Mouse (Mus musculus) midbrain, embryonic 15.5 days (tissue): ENCODE data around the gene Gmnn. TPM values are rescaled to one million over a fixed set of nuclear protein-coding genes. Genes with fewer than 3 reads are reported as not detected.

Source experiments
- ATAC-seq: fragments of 200-750 bp; cut with Nextera tagmentation; replicated peaks from 2 replicates; pipeline ENCODE4 v1.8.0; 2017; ENCODE audit warnings: moderate TSS enrichment
- H3K27ac ChIP-seq: fragments of 300-500 bp; sonication (generic); 2 replicates; pipeline ENCODE4 v1.5.1; 2015; ENCODE audit warnings: mild to moderate bottlenecking, inconsistent platforms
- H3K27me3 ChIP-seq: fragments of 300-500 bp; sonication (generic); replicated peaks from 2 replicates; pipeline ENCODE4 v1.6.1; 2015; ENCODE audit warnings: inconsistent platforms
- H3K36me3 ChIP-seq: fragments of 300-500 bp; sonication (generic); replicated peaks from 2 replicates; pipeline ENCODE4 v1.6.1; 2015; ENCODE audit warnings: inconsistent platforms
- H3K4me1 ChIP-seq: fragments of 300-500 bp; sonication (generic); 2 replicates; pipeline ENCODE4 v1.6.1; 2015; ENCODE audit warnings: inconsistent platforms
- H3K4me2 ChIP-seq: fragments of 300-500 bp; sonication (generic); 2 replicates; pipeline ENCODE4 v1.6.1; 2015; ENCODE audit warnings: inconsistent platforms, mild to moderate bottlenecking, moderate library complexity
- H3K4me3 ChIP-seq: fragments of 300-500 bp; sonication (generic); 2 replicates; pipeline ENCODE4 v1.5.1; 2015; ENCODE audit warnings: mild to moderate bottlenecking, inconsistent platforms
- H3K9ac ChIP-seq: fragments of 300-500 bp; sonication (generic); 2 replicates; pipeline ENCODE4 v1.6.1; 2015; ENCODE audit warnings: mild to moderate bottlenecking, inconsistent platforms
- H3K9me3 ChIP-seq: fragments of 300-500 bp; sonication (generic); 2 replicates; pipeline ENCODE4 v1.6.1; 2016; ENCODE audit warnings: inconsistent platforms
- WGBS: fragments of 180-500 bp; shearing (Covaris S2); methylation state at CpG from one replicate; pipeline ENCODE4 v1.1.7; 2015; ENCODE audit warnings: mixed read lengths; 5-methylcytosine and 5-hydroxymethylcytosine counted together
- polyA plus RNA-seq: library from polyadenylated mRNA; unstranded; fragments of >200 nt; fragmentation: Nextera tagmentation; extraction: Ambion mirVana; gene quantifications from 2 replicates; pipeline ENCODE4 v1.2.1, GENCODE M21; 2015

The Gmnn gene
- polyA plus RNA-seq, 1 experiment from 2014 or later, result 14.6 TPM

GRCm38 (mm10) chr13:24717677-24718076 lies 44.0 kb downstream of the Gmnn start:
- Histone ChIP-seq H3K4me2 (no peak overlapping the region), H3K27me3 (no peaks in the 10 kb centered on the region), H3K4me1 (0 out of 2 replicates have a peak, but pooled peaks cover 2% of the 10 kb centered on the region), H3K4me3 (no peak overlapping the region), H3K36me3 (peaks cover 42% of the 10 kb centered on the region), H3K9me3 (no peaks in the 10 kb centered on the region), H3K27ac (no peak overlapping the region), H3K9ac (no peak overlapping the region)
- no peak for ATAC-seq
- 89% methylated on average over 7 of the region's 7 CpGs for WGBS

- H3K4me3 ChIP-seq, result no peak overlapping the region
- 0 out of 2 replicates have a peak, but pooled peaks cover 2% of the 10 kb centered on the region for H3K4me1 ChIP-seq
- H3K9me3 ChIP-seq, result no peaks in the 10 kb centered on the region
- no peaks in the 10 kb centered on the region for H3K27me3 ChIP-seq
- H3K9ac ChIP-seq, result no peak overlapping the region
- no peak for ATAC-seq
- no peak overlapping the region for H3K27ac ChIP-seq
- WGBS, result 86% methylated on average over 9 of the region's 9 CpGs
- H3K4me2 ChIP-seq, result no peak overlapping the region
- peaks cover 35% of the 10 kb centered on the region for H3K36me3 ChIP-seq
Measured at GRCm38 (mm10) chr13:24716441-24716840, 45.3 kb downstream of the Gmnn start.

- H3K27me3 ChIP-seq, result no peaks in the 10 kb centered on the region
Measured at GRCm38 (mm10) chr13:24715601-24716000, 46.1 kb downstream of the Gmnn start.

GRCm38 (mm10) chr13:24714360-24714885 lies 47.3 kb downstream of the Gmnn start:
- peaks cover 38% of the 10 kb centered on the region for H3K36me3 ChIP-seq
- no peak for ATAC-seq
- H3K4me1 ChIP-seq, result 0 out of 2 replicates have a peak, but pooled peaks cover 2% of the 10 kb centered on the region
- no peaks in the 10 kb centered on the region for H3K9me3 ChIP-seq
- H3K27me3 ChIP-seq, result no peaks in the 10 kb centered on the region
- no peak overlapping the region for H3K4me2 ChIP-seq
- H3K4me3 ChIP-seq, result no peak overlapping the region
- H3K9ac ChIP-seq, result no peak overlapping the region
- 73% methylated on average over 9 of the region's 9 CpGs for WGBS
- no peak overlapping the region for H3K27ac ChIP-seq

More at GRCm38 (mm10) chr13:24715601-24716000, 46.1 kb downstream of the Gmnn start:
- H3K4me3 ChIP-seq, result no peak overlapping the region
- 61% methylated on average over 5 of the region's 5 CpGs for WGBS
- H3K9ac ChIP-seq, result no peak overlapping the region; the same call in 1 of the 2 replicates
- H3K36me3 ChIP-seq, result peaks cover 38% of the 10 kb centered on the region
- no peaks in the 10 kb centered on the region for H3K9me3 ChIP-seq
- no peak for ATAC-seq
- H3K4me2 ChIP-seq, result no peak overlapping the region
- H3K4me1 ChIP-seq, result 0 out of 2 replicates have a peak, but pooled peaks cover 2% of the 10 kb centered on the region
- no peak overlapping the region for H3K27ac ChIP-seq

- 0 out of 2 replicates have a peak, but pooled peaks cover 2% of the 10 kb centered on the region for H3K4me1 ChIP-seq
- WGBS, result 8% methylated on average over 16 of the region's 16 CpGs
- no peaks in the 10 kb centered on the region for H3K9me3 ChIP-seq
- peak; percentile 86 for ATAC-seq
- H3K27me3 ChIP-seq, result no peaks in the 10 kb centered on the region
- H3K4me3 ChIP-seq, result no peak overlapping the region
- H3K4me2 ChIP-seq, result peak overlapping the region; percentile 28
- no peak overlapping the region for H3K27ac ChIP-seq
- peaks cover 33% of the 10 kb centered on the region for H3K36me3 ChIP-seq
- no peak overlapping the region for H3K9ac ChIP-seq
Measured at GRCm38 (mm10) chr13:24713434-24714000, 48.2 kb downstream of the Gmnn start.

- no peak for ATAC-seq
- no peak overlapping the region for H3K9ac ChIP-seq
- no peaks in the 10 kb centered on the region for H3K27me3 ChIP-seq
- H3K4me2 ChIP-seq, result no peak overlapping the region
- H3K9me3 ChIP-seq, result no peaks in the 10 kb centered on the region
- H3K27ac ChIP-seq, result no peak overlapping the region
- no peak overlapping the region for H3K4me3 ChIP-seq
- H3K36me3 ChIP-seq, result peaks cover 24% of the 10 kb centered on the region
- H3K4me1 ChIP-seq, result 0 out of 2 replicates have a peak, but pooled peaks cover 2% of the 10 kb centered on the region
- 89% methylated on average over 7 of the region's 7 CpGs for WGBS
Measured at GRCm38 (mm10) chr13:24712581-24713130, 49.1 kb downstream of the Gmnn start.

GRCm38 (mm10) chr13:24710968-24711367 lies 50.8 kb downstream of the Gmnn start:
- WGBS, result 69% methylated on average over 7 of the region's 7 CpGs
- H3K9ac ChIP-seq, result no peak overlapping the region
- H3K4me2 ChIP-seq, result no peak overlapping the region
- no peaks in the 10 kb centered on the region for H3K9me3 ChIP-seq
- no peak overlapping the region for H3K4me3 ChIP-seq
- H3K27me3 ChIP-seq, result no peaks in the 10 kb centered on the region
- no peak for ATAC-seq
- 0 out of 2 replicates have a peak, but pooled peaks cover 2% of the 10 kb centered on the region for H3K4me1 ChIP-seq
- peaks cover 19% of the 10 kb centered on the region for H3K36me3 ChIP-seq
- no peak overlapping the region for H3K27ac ChIP-seq

- H3K36me3 ChIP-seq, result peaks cover 15% of the 10 kb centered on the region
- ATAC-seq, result no peak
- no peak overlapping the region for H3K4me3 ChIP-seq
- H3K27ac ChIP-seq, result no peak overlapping the region
- H3K27me3 ChIP-seq, result no peaks in the 10 kb centered on the region
- no peak overlapping the region for H3K9ac ChIP-seq
- H3K4me1 ChIP-seq, result no peaks in the 10 kb centered on the region
- H3K4me2 ChIP-seq, result no peak overlapping the region
- no peaks in the 10 kb centered on the region for H3K9me3 ChIP-seq
- 73% methylated on average over 12 of the region's 12 CpGs for WGBS
Measured at GRCm38 (mm10) chr13:24709656-24710396, 51.9 kb downstream of the Gmnn start.

GRCm38 (mm10) chr13:24702128-24702527 lies 59.6 kb downstream of the Gmnn start:
- 86% methylated on average over 5 of the region's 5 CpGs for WGBS
- Histone ChIP-seq H3K4me2 (no peak overlapping the region), H3K36me3 (peaks cover 20% of the 10 kb centered on the region; the same call in 1 of the 2 replicates), H3K27me3 (no peaks in the 10 kb centered on the region), H3K4me3 (no peak overlapping the region), H3K27ac (no peak overlapping the region), H3K9me3 (no peaks in the 10 kb centered on the region), H3K4me1 (no peaks in the 10 kb centered on the region), H3K9ac (no peak overlapping the region)
- no peak for ATAC-seq

Other genes with a start within 250 kb of the Gmnn start
- 32.3 and 34.0 TPM in 2 replicates for gene Ripor2, start 179.7 kb downstream of the Gmnn start, polyA plus RNA-seq
- gene Armh2, start 20.7 kb downstream of the Gmnn start, polyA plus RNA-seq, result 0.19 TPM in 1 of 2 replicates, not detected in the other
- gene BC005537, start 39.7 kb upstream of the Gmnn start, polyA plus RNA-seq, result 24.2 and 25.0 TPM in 2 replicates
- gene Acot13, start 69.6 kb upstream of the Gmnn start, polyA plus RNA-seq, result 43.5 and 49.2 TPM in 2 replicates
- gene Tdp2, start 69.8 kb upstream of the Gmnn start, polyA plus RNA-seq, result 28.7 and 33.2 TPM in 2 replicates
- gene D130043K22Rik, start 83.2 kb upstream of the Gmnn start, polyA plus RNA-seq, result 5.9 and 7.8 TPM in 2 replicates
- 12.5 and 12.6 TPM in 2 replicates for gene Aldh5a1, start 175.7 kb upstream of the Gmnn start, polyA plus RNA-seq
- 2.0 and 3.0 TPM in 2 replicates for gene Gpld1, start 181.2 kb upstream of the Gmnn start, polyA plus RNA-seq